9 mouse cellular contexts compared by ENCODE assay signal in genomic region chr15:85037343-85037690, GRCm38 (mm10). TPM values are rescaled to one million over a fixed set of nuclear protein-coding genes. Genes with fewer than 3 reads are reported as not detected.
A peak's percentile ranks its signal among the peaks of the same experiment; 100 is the strongest.
DNase-seq lines count a peak whose midpoint lies in the region; ATAC-seq and TF ChIP-seq lines count a peak whose summit lies in the region.
"Had no signal": no experiment of that assay in that cellular context is flagged by ENCODE, and none has a peak within 500 bp of the region (broad histone marks: within the 10 kb centered on the region; RNA-seq: fewer than 3 reads in every experiment).

No protein-coding gene starts in this region.

- no peaks in the 10 kb centered on the region for H3K36me3 ChIP-seq in heart, embryonic 11.5 days (ENCODE audit: control insufficient read depth, insufficient read depth, low read length)
- peaks cover 16% of the 10 kb centered on the region for H3K36me3 ChIP-seq in E14TG2a.4 (ENCODE audit: insufficient read depth, low read length)
- H3K36me3 ChIP-seq in forebrain, embryonic 14.5 days (ENCODE audit: control insufficient read depth, insufficient read depth, low read length), result no peaks in the 10 kb centered on the region
- no peaks in the 10 kb centered on the region for H3K36me3 ChIP-seq in liver, embryonic 16.5 days (ENCODE audit: control insufficient read depth, insufficient read depth)

- peak overlapping the region; percentile 79 for H3K4me3 ChIP-seq in heart, embryonic 11.5 days (ENCODE audit: low read depth, low read length)
- H3K4me3 ChIP-seq in E14TG2a.4 (replicated peaks; ENCODE audit: low read length), result peak overlapping the region; percentile 96
- peak overlapping the region; percentile 62 for H3K4me3 ChIP-seq in forebrain, embryonic 14.5 days (ENCODE audit: low read depth, low read length)
- peak overlapping the region; percentile 74 for H3K4me3 ChIP-seq in liver, embryonic 16.5 days (ENCODE audit: low read depth, low read length)

- peaks cover 18% of the 10 kb centered on the region for H3K4me1 ChIP-seq in heart, embryonic 11.5 days (ENCODE audit: control insufficient read depth, insufficient read depth, low read length)
- H3K4me1 ChIP-seq in E14TG2a.4 (replicated peaks; ENCODE audit: low read depth, low read length), result peaks cover 66% of the 10 kb centered on the region
- peaks cover 16% of the 10 kb centered on the region for H3K4me1 ChIP-seq in forebrain, embryonic 14.5 days (ENCODE audit: control insufficient read depth, insufficient read depth, low read length)
- H3K4me1 ChIP-seq in liver, embryonic 16.5 days (ENCODE audit: control insufficient read depth, low read depth, low read length), result peaks cover 11% of the 10 kb centered on the region

- H3K4me2 ChIP-seq in heart, embryonic 11.5 days, result peak overlapping the region; percentile 87
- peak overlapping the region; percentile 89 for H3K4me2 ChIP-seq in forebrain, embryonic 14.5 days (ENCODE audit: low read length)
- peak overlapping the region; percentile 86 for H3K4me2 ChIP-seq in liver, embryonic 16.5 days (ENCODE audit: low read depth, low read length)

- TF ChIP-seq CTCF in E14TG2a.4 (conservative IDR thresholded peaks at IDR 0.05; ENCODE audit: low read length), result no peak

- H3K27ac ChIP-seq in heart, embryonic 11.5 days (ENCODE audit: low read depth, low read length), result no peak overlapping the region
- H3K27ac ChIP-seq in forebrain, embryonic 14.5 days (ENCODE audit: low read depth, low read length), result no peak overlapping the region
- peak overlapping the region; percentile 8; the same call in 1 of the 2 replicates for H3K27ac ChIP-seq in liver, embryonic 16.5 days (ENCODE audit: low read length)

- H3K27me3 ChIP-seq in heart, embryonic 11.5 days (ENCODE audit: control insufficient read depth, insufficient read depth, low read length), result peaks cover 8% of the 10 kb centered on the region
- peaks cover 16% of the 10 kb centered on the region for H3K27me3 ChIP-seq in E14TG2a.4 (ENCODE audit: insufficient read depth, low read length)
- H3K27me3 ChIP-seq in forebrain, embryonic 14.5 days (replicated peaks; ENCODE audit: control insufficient read depth, insufficient read depth, low read length), result 0 out of 2 replicates have a peak, but pooled peaks cover 4% of the 10 kb centered on the region
- H3K27me3 ChIP-seq in liver, embryonic 16.5 days (ENCODE audit: control insufficient read depth, insufficient read depth, low read depth, low read length), result no peaks in the 10 kb centered on the region
- H3K27me3 ChIP-seq: Patski had no signal

- intact Hi-C loops in heart, postnatal 14 days (cut with DNase I), result no loop called here

- H3K9me3 ChIP-seq in heart, embryonic 11.5 days (replicated peaks; ENCODE audit: control insufficient read depth, low read length), result no peaks in the 10 kb centered on the region
- H3K9me3 ChIP-seq in E14TG2a.4 (ENCODE audit: low read length), result no peaks in the 10 kb centered on the region
- H3K9me3 ChIP-seq in forebrain, embryonic 14.5 days (replicated peaks; ENCODE audit: control insufficient read depth, low read length), result no peaks in the 10 kb centered on the region
- no peaks in the 10 kb centered on the region for H3K9me3 ChIP-seq in liver, embryonic 16.5 days (replicated peaks; ENCODE audit: control insufficient read depth, low read length)

- ATAC-seq in heart, embryonic 11.5 days (replicated peaks; ENCODE audit: insufficient number of reproducible peaks, low FRiP score, low TSS enrichment), result no peak
- ATAC-seq in forebrain, embryonic 14.5 days, result no peak
- no peak for ATAC-seq in liver, embryonic 16.5 days (ENCODE audit: low read depth)
- ATAC-seq in inflammation-experienced regulatory T-cells, adult 6 months, result no peak

- WGBS in heart, embryonic 11.5 days (ENCODE audit: insufficient replicate concordance), result 5% methylated on average over 8 of the region's 8 CpGs
- WGBS in forebrain, embryonic 14.5 days, result 5% methylated on average over 8 of the region's 8 CpGs
- 3% methylated on average over 8 of the region's 8 CpGs for WGBS in liver, embryonic 16.5 days (ENCODE audit: insufficient replicate concordance)

- H3K9ac ChIP-seq in heart, embryonic 11.5 days (ENCODE audit: low read depth, low read length), result peak overlapping the region; percentile 86
- H3K9ac ChIP-seq in forebrain, embryonic 14.5 days (ENCODE audit: low read length), result peak overlapping the region; percentile 82
- peak overlapping the region; percentile 73 for H3K9ac ChIP-seq in liver, embryonic 16.5 days (ENCODE audit: low read depth, low read length)

- no peak for DNase-seq in heart, postnatal 14 days
- no peak for DNase-seq in forebrain, embryonic 14.5 days (ENCODE audit: low spot score)
- DNase-seq in spleen, adult 18-20 months, result no peak
- no peak for DNase-seq in right cerebral cortex, postnatal 14 days

RNA-seq across cellular contexts. Expression of gene Fam118a, which starts 8.6 kb away (rescaled TPM):
- 16.2 and 20.1 TPM in 2 replicates for polyA plus RNA-seq in heart, embryonic 11.5 days (2014; fragmentation: Nextera tagmentation; extraction: Ambion mirVana)
- total RNA-seq in heart, postnatal 14 days (2021), result 1 to 10 TPM; 7.9 TPM
- polyA plus RNA-seq in forebrain, embryonic 14.5 days (2014; fragmentation: Nextera tagmentation; extraction: Ambion mirVana), result 29.2 and 29.4 TPM in 2 replicates
- 5.4 and 6.9 TPM in 2 replicates for polyA plus RNA-seq in liver, embryonic 16.5 days (2015; fragmentation: Nextera tagmentation; extraction: Ambion mirVana)
- 10 to 100 TPM; 27.4 to 43.6 (median 41.6) TPM for polyA plus RNA-seq in inflammation-experienced regulatory T-cells, adult 6 months (2017; shearing (Covaris generic))

RNA-seq across cellular contexts. Expression of gene Upk3a, which starts 20.4 kb away (rescaled TPM):
- polyA plus RNA-seq in heart, embryonic 11.5 days (2014; fragmentation: Nextera tagmentation; extraction: Ambion mirVana), result not detected in 2 replicates
- total RNA-seq in heart, postnatal 14 days (2021), result not detected
- polyA plus RNA-seq in forebrain, embryonic 14.5 days (2014; fragmentation: Nextera tagmentation; extraction: Ambion mirVana), result 1.1 and 1.3 TPM in 2 replicates
- polyA plus RNA-seq in liver, embryonic 16.5 days (2015; fragmentation: Nextera tagmentation; extraction: Ambion mirVana), result 0.08 TPM in 1 of 2 replicates, not detected in the other
- polyA plus RNA-seq in inflammation-experienced regulatory T-cells, adult 6 months (2017; shearing (Covaris generic)), result not detected
- polyA plus RNA-seq: Patski had no signal

RNA-seq across cellular contexts. Expression of gene 5031439G07Rik, which starts 49.0 kb away (rescaled TPM):
- polyA plus RNA-seq in heart, embryonic 11.5 days (2014; fragmentation: Nextera tagmentation; extraction: Ambion mirVana), result 4.6 and 8.1 TPM in 2 replicates
- total RNA-seq in heart, postnatal 14 days (2021), result 10 to 100 TPM; 20.6 to 21.9 TPM
- 14.1 and 16.1 TPM in 2 replicates for polyA plus RNA-seq in forebrain, embryonic 14.5 days (2014; fragmentation: Nextera tagmentation; extraction: Ambion mirVana)
- polyA plus RNA-seq in liver, embryonic 16.5 days (2015; fragmentation: Nextera tagmentation; extraction: Ambion mirVana), result 1.5 and 1.8 TPM in 2 replicates
- polyA plus RNA-seq in inflammation-experienced regulatory T-cells, adult 6 months (2017; shearing (Covaris generic)), result 1 to 10 TPM; 1.1 to 1.9 (median 1.3) TPM
